Mouse (Mus musculus): ENCODE results near the gene Runx3.

GRCm38 (mm10) chr4:135124732-135125131 is 4.3 kb downstream of the Runx3 start:
- no peak for TF ChIP-seq CTCF (IDR thresholded peaks at IDR 0.05; ENCODE audit: low read depth)
- TF ChIP-seq EP300 (optimal IDR thresholded peaks at IDR 0.05), result no peak

All from stomach, postnatal 0 days (tissue).